Mouse (Mus musculus) neural tube, embryonic 14.5 days (tissue): ENCODE results near the gene Mmp28. TPM values are rescaled to one million over a fixed set of nuclear protein-coding genes. Genes with fewer than 3 reads are reported as not detected.

ENCODE experiments used
- ATAC-seq: fragments of 200-750 bp; cut with Nextera tagmentation; 2 replicates; pipeline ENCODE4 v1.8.0; 2017; ENCODE audit warnings: low read depth, mild to moderate bottlenecking, moderate TSS enrichment, moderate library complexity
- H3K27ac ChIP-seq: fragments of 300-500 bp; sonication (generic); 2 replicates; pipeline ENCODE4 v1.5.1; 2014; ENCODE audit warnings: low read depth, mild to moderate bottlenecking, control low read depth, low read length, moderate library complexity, mixed read lengths
- H3K27me3 ChIP-seq: fragments of 300-500 bp; sonication (generic); 2 replicates; pipeline ENCODE4 v1.6.1; 2014; ENCODE audit warnings: low read length; ENCODE audit not compliant: control insufficient read depth, insufficient read depth
- H3K36me3 ChIP-seq: fragments of 300-500 bp; sonication (generic); 2 replicates; pipeline ENCODE4 v1.6.1; 2014; ENCODE audit warnings: low read length, mixed read lengths; ENCODE audit not compliant: control insufficient read depth, insufficient read depth
- H3K4me1 ChIP-seq: fragments of 300-500 bp; sonication (generic); 2 replicates; pipeline ENCODE4 v1.6.1; 2014; ENCODE audit warnings: low read length; ENCODE audit not compliant: control insufficient read depth, insufficient read depth
- H3K4me2 ChIP-seq: fragments of 300-500 bp; sonication (generic); 2 replicates; pipeline ENCODE4 v1.6.1; 2014; ENCODE audit warnings: mild to moderate bottlenecking, low read depth, low read length, control low read depth
- H3K4me3 ChIP-seq: fragments of 300-500 bp; sonication (generic); 2 replicates; pipeline ENCODE4 v1.5.1; 2014; ENCODE audit warnings: low read depth, low read length, control low read depth, mixed read lengths
- H3K9ac ChIP-seq: fragments of 300-500 bp; sonication (generic); replicated peaks from 2 replicates; pipeline ENCODE4 v1.6.1; 2014; ENCODE audit warnings: low read depth, mild to moderate bottlenecking, control low read depth, low read length, mixed read lengths
- H3K9me3 ChIP-seq: fragments of 300-500 bp; sonication (generic); 2 replicates; pipeline ENCODE4 v1.6.1; 2016; ENCODE audit warnings: low read length; ENCODE audit not compliant: control insufficient read depth
- WGBS: fragments of 180-500 bp; shearing (Covaris S2); extraction: QIAGEN DNeasy Blood & Tissue Kit; methylation state at CpG from one replicate; pipeline ENCODE4 v1.1.7; 2014; 5-methylcytosine and 5-hydroxymethylcytosine counted together
- polyA plus RNA-seq: library from polyadenylated mRNA; unstranded; fragments of >200 nt; fragmentation: Nextera tagmentation; extraction: Ambion mirVana; gene quantifications from 2 replicates; pipeline ENCODE4 v1.2.1, GENCODE M21; 2014

Gene Mmp28
- polyA plus RNA-seq, 1 experiment from 2014 or later, result 1.9 TPM

DNA sequence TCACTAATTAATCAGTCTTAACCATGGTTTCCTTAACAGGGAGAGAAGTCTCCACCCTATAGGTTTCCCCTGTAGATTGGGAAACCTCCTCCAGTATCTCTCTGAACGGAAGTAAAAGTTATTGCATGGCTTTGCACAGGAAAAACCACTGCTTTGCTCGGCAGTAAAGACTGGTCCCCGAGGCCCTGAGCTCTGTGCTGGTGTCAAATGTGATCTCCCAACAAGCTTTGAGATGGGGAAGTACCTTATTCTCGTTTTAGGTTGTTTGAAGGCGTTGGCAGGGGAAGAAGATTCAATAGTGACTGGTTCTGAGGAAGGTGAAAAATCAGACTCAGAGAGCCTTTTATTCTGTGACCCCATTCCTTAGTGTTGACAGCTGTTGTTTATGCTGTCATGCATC, 64.1 kb downstream of the Mmp28 start:
- Histone ChIP-seq H3K9me3 (no peaks in the 10 kb centered on the region), H3K4me3 (no peak overlapping the region), H3K27me3 (no peaks in the 10 kb centered on the region), H3K4me2 (no peak overlapping the region), H3K27ac (no peak overlapping the region), H3K36me3 (peaks cover 41% of the 10 kb centered on the region), H3K9ac (no peak overlapping the region), H3K4me1 (no peaks in the 10 kb centered on the region)
- no peak for ATAC-seq
- WGBS, result 85% methylated on average over 5 of the region's 5 CpGs

DNA sequence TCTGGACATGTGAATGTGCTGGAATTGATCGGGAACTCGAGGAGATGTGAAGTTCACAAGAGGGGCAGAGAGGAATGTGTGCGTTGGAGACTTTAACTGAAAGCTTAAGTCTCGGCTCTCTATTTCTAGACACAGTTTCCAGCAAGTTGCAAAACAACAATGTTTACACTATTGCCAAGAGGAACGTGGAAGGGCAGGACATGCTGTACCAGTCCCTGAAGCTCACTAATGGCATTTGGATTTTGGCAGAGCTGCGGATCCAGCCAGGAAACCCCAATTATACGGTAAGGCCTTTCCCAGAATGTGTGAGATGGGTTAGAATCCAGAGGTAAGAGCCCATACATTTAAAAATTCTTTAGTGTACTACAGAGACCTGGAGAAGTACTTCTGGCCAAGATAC, 65.2 kb downstream of the Mmp28 start:
- 94% methylated on average over 7 of the region's 7 CpGs for WGBS
- H3K4me1 ChIP-seq, result no peaks in the 10 kb centered on the region
- no peak for ATAC-seq
- H3K36me3 ChIP-seq, result peaks cover 37% of the 10 kb centered on the region
- no peaks in the 10 kb centered on the region for H3K27me3 ChIP-seq
- H3K4me2 ChIP-seq, result no peak overlapping the region
- H3K9ac ChIP-seq, result no peak overlapping the region
- H3K9me3 ChIP-seq, result no peaks in the 10 kb centered on the region
- H3K27ac ChIP-seq, result no peak overlapping the region
- no peak overlapping the region for H3K4me3 ChIP-seq

DNA sequence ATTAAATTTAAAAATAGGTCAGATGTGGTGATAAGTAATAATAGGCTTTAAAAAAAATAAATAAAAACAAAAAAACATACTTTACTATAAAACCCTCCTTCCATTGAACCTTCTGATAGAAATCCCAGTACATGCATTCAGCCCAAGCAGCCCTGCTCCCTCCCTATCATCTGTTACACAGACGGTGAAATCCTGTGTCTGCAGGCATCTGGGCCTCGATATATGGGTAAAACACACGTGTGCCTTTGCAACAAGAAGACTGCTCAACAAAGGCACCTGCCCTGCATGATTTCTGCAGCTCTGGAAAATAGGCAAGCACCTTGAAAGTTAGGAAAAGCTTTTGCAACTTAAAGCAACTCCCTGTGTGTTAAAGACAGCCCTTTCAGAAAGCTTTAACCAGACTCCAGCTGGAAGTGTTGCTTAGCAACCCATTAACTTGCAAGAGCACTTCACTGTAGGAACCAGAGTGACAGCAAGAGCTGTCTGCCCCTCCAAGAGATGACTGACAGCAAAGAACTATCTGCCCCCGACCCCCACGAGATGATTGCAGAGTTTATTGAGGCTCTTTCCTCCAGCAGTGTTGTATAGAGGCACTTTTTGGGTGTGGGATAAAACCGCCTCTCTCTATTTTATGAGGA, 68.0 kb downstream of the Mmp28 start:
- no peak overlapping the region for H3K27ac ChIP-seq
- peaks cover 46% of the 10 kb centered on the region for H3K36me3 ChIP-seq
- H3K27me3 ChIP-seq, result no peaks in the 10 kb centered on the region
- no peak for ATAC-seq
- H3K4me2 ChIP-seq, result no peak overlapping the region
- no peak overlapping the region for H3K9ac ChIP-seq
- no peak overlapping the region for H3K4me3 ChIP-seq
- no peaks in the 10 kb centered on the region for H3K4me1 ChIP-seq
- 18% methylated on average over 6 of the region's 6 CpGs for WGBS
- no peaks in the 10 kb centered on the region for H3K9me3 ChIP-seq

DNA sequence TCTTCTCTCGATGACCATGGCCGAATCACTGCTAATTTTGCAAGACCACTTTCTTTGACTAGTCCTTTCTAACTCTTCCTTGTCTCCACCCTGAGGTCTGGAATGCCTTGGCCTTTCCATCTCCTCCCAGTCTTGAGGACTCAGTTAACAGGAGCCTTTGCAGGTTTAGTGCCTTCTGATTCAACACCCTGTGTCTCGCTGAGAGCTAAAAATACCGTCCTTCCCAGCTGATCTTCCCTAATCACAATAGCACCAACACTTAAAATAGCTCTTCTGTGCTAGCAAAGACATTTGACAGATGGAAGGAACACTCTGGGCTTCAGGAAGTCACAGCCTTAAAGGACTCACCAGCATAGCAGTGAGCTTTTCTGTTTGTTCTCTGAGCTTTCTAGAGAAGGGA, 69.8 kb downstream of the Mmp28 start:
- H3K9me3 ChIP-seq, result no peaks in the 10 kb centered on the region
- H3K27ac ChIP-seq, result no peak overlapping the region
- no peaks in the 10 kb centered on the region for H3K4me1 ChIP-seq
- peaks cover 49% of the 10 kb centered on the region for H3K36me3 ChIP-seq
- WGBS, result 95% methylated on average over 4 of the region's 4 CpGs
- H3K27me3 ChIP-seq, result no peaks in the 10 kb centered on the region
- H3K9ac ChIP-seq, result no peak overlapping the region
- H3K4me2 ChIP-seq, result no peak overlapping the region
- ATAC-seq, result no peak
- no peak overlapping the region for H3K4me3 ChIP-seq

Other genes with a start within 250 kb of the Mmp28 start
- gene Slfn14, start 176.3 kb downstream of the Mmp28 start, polyA plus RNA-seq, result 0.16 TPM in 1 of 2 replicates, not detected in the other
- gene Ap2b1, start 164.0 kb downstream of the Mmp28 start, polyA plus RNA-seq, result 155 and 160 TPM in 2 replicates
- 16.3 and 16.8 TPM in 2 replicates for gene Pex12, start 160.5 kb downstream of the Mmp28 start, polyA plus RNA-seq
- 21.3 and 24.0 TPM in 2 replicates for gene Rasl10b, start 53.9 kb downstream of the Mmp28 start, polyA plus RNA-seq
- 0.17 and 0.70 TPM in 2 replicates for gene Gas2l2, start 33.6 kb downstream of the Mmp28 start, polyA plus RNA-seq
- gene 1700020L24Rik, start 25.4 kb downstream of the Mmp28 start, polyA plus RNA-seq, result 0.62 and 0.76 TPM in 2 replicates
- 9.5 and 20.4 TPM in 2 replicates for gene Taf15, start 10.0 kb upstream of the Mmp28 start, polyA plus RNA-seq
- not detected in 2 replicates for gene Heatr9, start 59.1 kb upstream of the Mmp28 start, polyA plus RNA-seq
- gene Ccl5, start 67.4 kb upstream of the Mmp28 start, polyA plus RNA-seq, result not detected in 2 replicates
- 1.4 and 4.0 TPM in 2 replicates for gene Ccl9, start 115.6 kb upstream of the Mmp28 start, polyA plus RNA-seq
- 1.5 and 2.7 TPM in 2 replicates for gene Ccl6, start 130.0 kb upstream of the Mmp28 start, polyA plus RNA-seq
- not detected in 2 replicates for gene Rpl9-ps1, start 182.6 kb upstream of the Mmp28 start, polyA plus RNA-seq
- gene Ccl3, start 186.3 kb upstream of the Mmp28 start, polyA plus RNA-seq, result 1.2 and 2.3 TPM in 2 replicates
- 0.58 and 0.67 TPM in 2 replicates for gene Ccl4, start 199.5 kb upstream of the Mmp28 start, polyA plus RNA-seq
- gene Wfdc17, start 240.9 kb upstream of the Mmp28 start, polyA plus RNA-seq, result 0.57 TPM in 1 of 2 replicates, not detected in the other
- not detected in 2 replicates for gene Wfdc18, start 245.9 kb upstream of the Mmp28 start, polyA plus RNA-seq